Mouse (Mus musculus): Measurements from ENCODE around the gene Trh. TPM values are rescaled to one million over a fixed set of nuclear protein-coding genes. Genes with fewer than 3 reads are reported as not detected.

The Trh gene
- polyA plus RNA-seq, 1 experiment from 2014 or later: 5.7 TPM

DNA sequence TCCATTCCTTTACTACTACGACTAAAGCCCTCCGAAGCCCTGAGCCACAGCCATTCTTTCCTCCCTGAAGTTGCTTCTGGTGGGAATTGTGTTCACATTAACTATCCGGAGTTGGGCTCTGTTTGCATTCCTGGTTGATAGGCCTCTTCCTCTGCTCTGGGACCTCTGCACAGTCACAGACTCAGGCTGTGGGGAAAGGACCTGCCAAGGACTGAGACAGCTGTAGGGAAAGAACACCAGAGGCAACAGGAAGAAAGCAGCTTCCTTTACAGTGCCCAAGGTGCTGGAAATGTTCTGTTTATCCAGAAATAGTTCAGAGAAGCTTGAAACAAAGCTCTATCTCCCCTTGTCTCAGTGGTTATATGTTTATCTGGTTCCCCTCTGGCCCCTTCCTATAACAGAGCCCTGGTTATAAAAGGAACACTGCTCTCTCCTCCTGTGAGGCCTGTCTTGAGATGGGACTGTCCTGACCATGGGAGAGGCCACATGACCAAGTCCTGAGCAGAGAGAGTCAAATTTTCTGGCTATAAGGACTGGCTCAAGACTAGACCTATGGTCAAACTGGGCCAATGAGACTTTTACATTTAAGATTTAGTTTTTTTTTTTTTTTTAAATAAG, 8.9 kb upstream of the Trh start:
- no peak overlapping the region for H3K4me3 ChIP-seq
- DNase-seq (ENCODE audit: low spot score): no peak
- H3K36me3 ChIP-seq: no peaks in the 10 kb centered on the region
- H3K4me1 ChIP-seq (replicated peaks): 0 out of 2 replicates have a peak, but pooled peaks cover 3% of the 10 kb centered on the region
- no peak overlapping the region for H3K27ac ChIP-seq
- H3K9me3 ChIP-seq: peaks cover 6% of the 10 kb centered on the region; the same call in 1 of the 2 replicates
- 84% methylated on average over 3 of the region's 3 CpGs for WGBS
- H3K27me3 ChIP-seq (ENCODE audit: insufficient read depth, poor library complexity, severe bottlenecking): no peaks in the 10 kb centered on the region

- WGBS: 13% methylated on average over 7 of the region's 7 CpGs
- Histone ChIP-seq H3K36me3 (no peaks in the 10 kb centered on the region), H3K27me3 (ENCODE audit: insufficient read depth, poor library complexity, severe bottlenecking) (peaks cover 54% of the 10 kb centered on the region), H3K9me3 (no peaks in the 10 kb centered on the region), H3K27ac (no peak overlapping the region), H3K4me1 (replicated peaks) (peaks cover 41% of the 10 kb centered on the region), H3K4me3 (no peak overlapping the region)
- DNase-seq (ENCODE audit: low spot score): no peak
Observed at GRCm38 (mm10) chr6:92247215-92247919, 2.9 kb upstream of the Trh start.

DNA sequence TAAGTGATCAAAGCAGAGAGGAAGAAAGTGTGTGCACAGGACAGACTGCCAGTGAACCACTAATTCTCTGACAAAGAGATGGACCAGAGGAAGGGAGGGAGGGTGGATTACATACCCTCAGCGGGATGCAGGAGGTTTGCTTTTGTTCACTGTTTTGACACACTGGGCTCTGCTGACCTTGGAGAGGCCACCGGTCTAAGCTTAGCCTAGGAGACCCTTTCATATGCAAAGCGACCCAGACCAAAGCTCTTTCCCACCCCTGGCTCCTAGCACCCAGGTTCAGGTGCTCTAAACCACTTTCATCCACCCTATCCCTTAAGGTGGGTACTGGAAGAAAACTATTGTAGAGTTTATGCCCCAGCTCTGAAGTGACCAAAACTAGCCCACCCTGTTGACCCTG, 1.9 kb upstream of the Trh start:
- WGBS: 6% methylated on average over 3 of the region's 3 CpGs
- DNase-seq (ENCODE audit: low spot score): peak; percentile 17
- peak overlapping the region; percentile 16; the same call in 1 of the 2 replicates for H3K27ac ChIP-seq
- H3K9me3 ChIP-seq: no peaks in the 10 kb centered on the region
- H3K4me3 ChIP-seq: no peak overlapping the region
- peaks cover 39% of the 10 kb centered on the region for H3K4me1 ChIP-seq (replicated peaks)
- H3K27me3 ChIP-seq (ENCODE audit: insufficient read depth, poor library complexity, severe bottlenecking): peaks cover 57% of the 10 kb centered on the region
- H3K36me3 ChIP-seq: no peaks in the 10 kb centered on the region

GRCm38 (mm10) chr6:92241178-92241906, 3.1 kb downstream of the Trh start:
- no peak overlapping the region for H3K4me3 ChIP-seq
- peaks cover 43% of the 10 kb centered on the region for H3K27me3 ChIP-seq (ENCODE audit: insufficient read depth, poor library complexity, severe bottlenecking)
- H3K4me1 ChIP-seq (replicated peaks): peaks cover 22% of the 10 kb centered on the region
- 75% methylated on average over 3 of the region's 3 CpGs for WGBS
- no peaks in the 10 kb centered on the region for H3K9me3 ChIP-seq
- no peak overlapping the region for H3K27ac ChIP-seq
- no peak for DNase-seq (ENCODE audit: low spot score)
- no peaks in the 10 kb centered on the region for H3K36me3 ChIP-seq

- Histone ChIP-seq H3K9me3 (no peaks in the 10 kb centered on the region), H3K4me3 (no peak overlapping the region), H3K27me3 (ENCODE audit: insufficient read depth, poor library complexity, severe bottlenecking) (no peaks in the 10 kb centered on the region), H3K4me1 (replicated peaks) (no peaks in the 10 kb centered on the region), H3K36me3 (no peaks in the 10 kb centered on the region), H3K27ac (no peak overlapping the region)
- 80% methylated on average over 12 of the region's 12 CpGs for WGBS
- no peak for DNase-seq (ENCODE audit: low spot score)
Observed at GRCm38 (mm10) chr6:92235036-92235435, 9.4 kb downstream of the Trh start.

- Histone ChIP-seq H3K36me3 (no peaks in the 10 kb centered on the region), H3K4me3 (no peak overlapping the region), H3K4me1 (replicated peaks) (no peaks in the 10 kb centered on the region), H3K9me3 (no peaks in the 10 kb centered on the region), H3K27ac (no peak overlapping the region), H3K27me3 (ENCODE audit: insufficient read depth, poor library complexity, severe bottlenecking) (no peaks in the 10 kb centered on the region)
- WGBS: 70% methylated on average over 4 of the region's 4 CpGs
- no peak for DNase-seq (ENCODE audit: low spot score)
Observed at GRCm38 (mm10) chr6:92231762-92232161, 12.7 kb downstream of the Trh start.

DNA sequence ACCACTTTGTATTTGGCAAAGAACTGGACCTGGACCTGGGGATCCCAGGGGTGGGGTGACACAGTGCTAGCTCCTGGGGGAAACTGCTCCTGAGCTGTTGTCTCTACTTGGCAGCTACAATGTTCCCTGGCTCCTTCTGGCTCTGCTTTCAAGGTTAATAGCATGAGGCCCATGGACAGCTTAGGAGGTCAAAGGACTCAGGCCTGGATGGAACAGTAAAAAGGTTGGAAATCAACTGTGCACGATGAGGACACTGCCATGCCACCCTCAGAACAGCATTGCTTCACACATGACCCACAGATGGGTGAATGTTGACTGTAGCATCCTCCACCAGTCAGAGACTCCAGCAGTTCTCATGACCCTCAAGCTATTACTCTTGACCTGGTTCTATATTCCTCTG, 13.1 kb downstream of the Trh start:
- no peaks in the 10 kb centered on the region for H3K36me3 ChIP-seq
- H3K9me3 ChIP-seq: no peaks in the 10 kb centered on the region
- no peaks in the 10 kb centered on the region for H3K4me1 ChIP-seq (replicated peaks)
- H3K27ac ChIP-seq: no peak overlapping the region
- no peak overlapping the region for H3K4me3 ChIP-seq
- 70% methylated on average over 1 of the region's 1 CpGs for WGBS
- no peaks in the 10 kb centered on the region for H3K27me3 ChIP-seq (ENCODE audit: insufficient read depth, poor library complexity, severe bottlenecking)
- no peak for DNase-seq (ENCODE audit: low spot score)

DNA sequence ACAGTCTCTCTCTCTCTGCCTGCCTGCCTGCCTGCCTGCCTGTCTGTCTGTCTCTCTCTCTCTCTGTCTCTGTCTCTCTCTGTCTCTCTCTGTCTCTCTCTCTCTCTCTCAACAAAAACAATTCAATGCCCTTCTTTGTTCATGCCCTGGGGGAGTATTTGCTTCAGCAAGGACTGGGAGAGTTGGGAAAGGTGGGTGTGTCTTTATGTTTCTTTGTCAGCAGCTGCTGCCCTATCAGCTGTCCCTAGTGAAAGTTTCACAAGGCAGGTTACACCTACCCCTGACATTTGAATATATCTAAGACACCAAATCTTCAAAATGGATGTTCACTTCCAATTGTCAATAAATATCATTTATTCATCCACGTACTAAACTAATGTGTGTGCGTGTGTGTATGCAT, 14.9 kb downstream of the Trh start:
- DNase-seq (ENCODE audit: low spot score): no peak

DNA sequence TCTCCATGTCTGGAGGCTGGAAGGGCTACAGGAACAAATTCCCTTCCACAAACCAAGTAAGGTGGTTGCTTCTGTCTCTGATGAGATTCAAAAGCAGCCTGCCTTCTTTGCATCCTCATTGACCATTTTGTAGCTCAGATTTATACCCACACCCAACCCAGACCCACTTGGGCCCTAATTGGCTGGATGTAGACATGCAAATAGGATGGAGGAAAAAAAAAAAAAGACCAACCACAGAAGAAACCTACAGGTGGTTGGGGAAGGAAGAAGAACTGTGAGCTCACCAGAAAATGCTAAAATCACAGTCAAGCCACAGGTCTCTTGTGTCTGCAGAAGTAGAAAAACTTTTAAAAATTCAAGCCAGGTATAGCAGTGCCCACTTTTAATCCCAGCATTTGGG, 15.3 kb downstream of the Trh start:
- H3K27ac ChIP-seq: no peak overlapping the region
- no peaks in the 10 kb centered on the region for H3K4me1 ChIP-seq (replicated peaks)
- no peaks in the 10 kb centered on the region for H3K27me3 ChIP-seq (ENCODE audit: insufficient read depth, poor library complexity, severe bottlenecking)
- no peak overlapping the region for H3K4me3 ChIP-seq
- H3K36me3 ChIP-seq: no peaks in the 10 kb centered on the region
- H3K9me3 ChIP-seq: no peaks in the 10 kb centered on the region
- DNase-seq (ENCODE audit: low spot score): no peak

More for the DNA sequence above, 14.9 kb downstream of the Trh start:
- no peaks in the 10 kb centered on the region for H3K36me3 ChIP-seq
- H3K4me1 ChIP-seq (replicated peaks): no peaks in the 10 kb centered on the region
- no peaks in the 10 kb centered on the region for H3K27me3 ChIP-seq (ENCODE audit: insufficient read depth, poor library complexity, severe bottlenecking)
- 89% methylated on average over 2 of the region's 2 CpGs for WGBS
- H3K27ac ChIP-seq: no peak overlapping the region
- H3K4me3 ChIP-seq: no peak overlapping the region
- no peaks in the 10 kb centered on the region for H3K9me3 ChIP-seq

GRCm38 (mm10) chr6:92224981-92225380, 19.5 kb downstream of the Trh start:
- Histone ChIP-seq H3K27ac (no peak overlapping the region), H3K9me3 (no peaks in the 10 kb centered on the region), H3K4me1 (replicated peaks) (no peaks in the 10 kb centered on the region), H3K4me3 (no peak overlapping the region), H3K27me3 (ENCODE audit: insufficient read depth, poor library complexity, severe bottlenecking) (no peaks in the 10 kb centered on the region), H3K36me3 (no peaks in the 10 kb centered on the region)
- DNase-seq (ENCODE audit: low spot score): no peak
- WGBS: 85% methylated on average over 1 of the region's 1 CpGs

- no peaks in the 10 kb centered on the region for H3K4me1 ChIP-seq (replicated peaks)
- H3K4me3 ChIP-seq: no peak overlapping the region
- no peak overlapping the region for H3K27ac ChIP-seq
- H3K9me3 ChIP-seq: no peaks in the 10 kb centered on the region
- 94% methylated on average over 3 of the region's 3 CpGs for WGBS
- H3K27me3 ChIP-seq (ENCODE audit: insufficient read depth, poor library complexity, severe bottlenecking): no peaks in the 10 kb centered on the region
- no peaks in the 10 kb centered on the region for H3K36me3 ChIP-seq
- no peak for DNase-seq (ENCODE audit: low spot score)
Observed at GRCm38 (mm10) chr6:92222021-92222420, 22.4 kb downstream of the Trh start.

GRCm38 (mm10) chr6:92221604-92222003, 22.8 kb downstream of the Trh start:
- no peak for DNase-seq (ENCODE audit: low spot score)
- Histone ChIP-seq H3K9me3 (no peaks in the 10 kb centered on the region), H3K27me3 (ENCODE audit: insufficient read depth, poor library complexity, severe bottlenecking) (no peaks in the 10 kb centered on the region), H3K27ac (no peak overlapping the region), H3K4me3 (no peak overlapping the region), H3K4me1 (replicated peaks) (no peaks in the 10 kb centered on the region), H3K36me3 (no peaks in the 10 kb centered on the region)
- 87% methylated on average over 6 of the region's 6 CpGs for WGBS

- no peak overlapping the region for H3K4me3 ChIP-seq
- H3K27ac ChIP-seq: no peak overlapping the region
- H3K36me3 ChIP-seq: no peaks in the 10 kb centered on the region
- DNase-seq (ENCODE audit: low spot score): peak; percentile 45
- H3K27me3 ChIP-seq (ENCODE audit: insufficient read depth, poor library complexity, severe bottlenecking): no peaks in the 10 kb centered on the region
- H3K9me3 ChIP-seq: no peaks in the 10 kb centered on the region
- no peaks in the 10 kb centered on the region; the same call in 1 of the 2 replicates for H3K4me1 ChIP-seq (replicated peaks)
- 48% methylated on average over 3 of the region's 3 CpGs for WGBS
Observed at GRCm38 (mm10) chr6:92219445-92219844, 25.0 kb downstream of the Trh start.
